Mouse (Mus musculus): ENCODE measurements around the gene 9930021J03Rik.

Gene 9930021J03Rik

DNA sequence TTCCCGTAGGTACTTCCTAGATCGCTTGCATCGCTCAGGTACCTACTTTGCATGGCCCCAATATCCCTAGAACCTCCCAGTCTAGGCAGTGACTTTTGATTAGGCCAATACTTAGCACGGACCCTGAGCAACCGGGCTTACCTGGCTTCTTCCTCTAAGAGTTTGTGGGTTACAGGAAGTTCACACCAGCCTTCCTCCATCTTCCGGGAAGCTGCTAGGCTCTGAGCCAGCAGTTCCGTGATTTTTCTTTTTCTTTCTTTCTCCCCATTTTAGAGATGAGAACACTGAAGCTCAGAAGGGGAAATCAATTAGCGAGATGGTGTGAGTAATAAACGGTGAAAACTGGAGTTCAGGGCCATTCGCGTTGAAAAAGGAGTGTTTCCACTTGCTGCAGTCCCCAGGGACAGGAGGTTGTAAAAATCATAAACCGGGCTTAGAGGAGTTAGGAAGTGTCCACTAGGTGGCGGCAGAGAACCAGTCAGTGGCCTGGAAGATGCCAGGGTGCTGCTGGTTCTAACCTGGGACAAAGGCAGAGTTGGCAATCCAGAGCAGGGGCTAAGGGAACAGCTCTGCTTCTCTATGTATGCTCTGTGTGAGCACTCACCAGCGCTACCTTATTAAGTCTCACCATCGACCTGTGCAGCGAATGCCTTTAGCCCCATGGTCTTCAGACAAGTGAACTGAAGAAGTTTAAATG, 121.8 kb downstream of the 9930021J03Rik start:
- peak; percentile 82 to 91 for DNase-seq

DNA sequence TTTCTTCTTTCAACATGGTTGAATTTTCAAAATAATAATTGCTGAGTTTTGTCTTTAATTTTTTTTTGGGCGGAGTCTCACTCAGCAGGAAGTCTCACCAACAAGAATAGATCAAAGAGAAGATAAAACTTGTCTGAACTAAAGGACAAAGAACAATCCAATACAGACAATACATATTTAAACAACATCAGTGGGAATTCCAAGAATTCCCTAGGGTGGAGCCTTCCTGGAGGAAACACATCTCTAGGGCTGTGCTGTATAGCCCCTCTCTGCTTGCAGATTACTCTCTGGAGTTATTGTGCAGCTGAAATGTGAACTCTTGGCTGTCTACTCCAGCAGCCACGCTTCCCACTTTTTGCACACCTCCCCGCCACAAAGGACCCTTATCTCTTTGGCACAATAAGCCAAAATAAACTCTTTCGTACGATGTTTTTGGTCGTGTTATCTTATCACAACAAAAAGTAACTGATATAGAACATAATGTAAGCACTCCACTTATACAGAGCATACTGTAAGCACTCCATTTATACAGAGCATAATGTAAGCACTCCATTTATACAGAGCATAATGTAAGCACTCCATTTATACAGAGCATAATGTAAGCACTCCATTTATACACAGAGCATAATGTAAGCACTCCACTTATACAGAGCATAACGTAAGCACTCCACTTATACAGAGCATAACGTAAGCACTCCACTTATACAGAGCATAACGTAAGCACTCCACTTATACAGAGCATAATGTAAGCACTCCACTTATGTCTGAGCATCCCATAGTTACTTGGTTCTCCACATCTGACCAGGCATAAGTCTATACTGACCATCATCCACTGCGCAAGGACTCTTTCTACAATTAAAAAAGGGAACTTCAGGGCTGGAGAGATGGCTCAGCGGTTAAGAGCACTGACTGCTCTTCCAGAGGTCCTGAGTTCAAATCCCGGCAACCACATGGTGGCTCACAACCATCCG, 125.3 kb downstream of the 9930021J03Rik start:
- DNase-seq: no peak

DNA sequence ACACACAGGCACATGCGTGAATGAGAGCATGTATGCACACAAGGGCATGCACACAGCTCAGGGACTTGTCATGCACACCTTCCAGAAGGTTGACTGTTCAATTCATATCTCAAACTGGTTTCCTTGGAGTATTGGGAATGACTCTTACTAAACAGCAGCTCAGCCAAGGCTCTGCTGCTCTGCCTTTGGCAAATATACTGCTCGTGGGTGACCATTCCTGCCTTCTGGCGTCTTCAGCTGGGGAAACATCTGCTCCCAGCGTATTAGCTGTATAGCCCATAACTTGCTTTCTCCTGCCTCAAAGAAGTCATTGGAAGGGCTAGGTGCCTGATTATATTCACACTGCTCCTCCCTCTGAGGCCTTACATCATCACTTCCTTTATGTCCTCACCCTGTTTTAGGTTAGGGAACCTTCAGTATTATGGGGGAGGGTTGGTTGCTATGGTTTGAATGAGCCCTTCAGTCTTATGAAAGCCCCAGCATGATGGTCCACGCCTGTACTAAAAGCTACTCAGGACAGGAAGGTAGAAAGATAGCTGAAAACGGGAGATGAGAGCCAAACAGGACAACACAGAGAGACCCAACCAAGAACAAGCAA, 127.5 kb downstream of the 9930021J03Rik start:
- no peak for DNase-seq

DNA sequence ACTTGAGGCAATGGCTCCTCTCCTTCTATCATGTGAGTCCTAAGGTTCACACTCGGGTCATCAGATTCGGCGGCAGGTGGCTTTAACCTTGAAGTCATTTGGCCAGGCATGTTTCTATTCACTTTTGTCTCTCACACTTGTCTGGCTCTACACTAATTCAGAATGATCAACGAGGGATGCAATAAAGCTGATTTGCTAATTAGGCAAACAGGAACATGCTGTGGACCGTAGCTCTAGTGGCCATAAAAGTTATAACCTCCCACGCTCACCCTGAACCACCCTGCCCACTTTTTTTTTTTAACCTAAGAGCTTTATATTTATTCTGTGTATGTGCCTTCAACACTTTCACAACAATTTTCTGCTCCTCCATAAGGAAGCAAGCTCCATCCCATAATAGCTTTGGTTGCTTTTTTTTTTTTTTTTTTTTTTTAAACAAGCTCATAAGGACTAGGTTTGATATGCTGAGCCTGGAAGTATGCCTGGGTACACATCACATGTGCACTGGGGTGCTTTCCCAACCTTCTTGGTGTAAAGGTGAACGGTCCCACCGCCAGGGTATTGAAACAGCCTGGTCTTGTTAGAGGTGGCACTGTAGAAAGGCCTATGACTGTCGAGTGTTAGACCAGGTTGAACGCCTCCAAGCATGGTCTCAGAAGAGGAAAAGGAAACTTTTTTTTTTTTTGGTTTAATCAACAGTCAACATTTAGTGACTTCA, 129.2 kb downstream of the 9930021J03Rik start:
- DNase-seq: no peak

DNA sequence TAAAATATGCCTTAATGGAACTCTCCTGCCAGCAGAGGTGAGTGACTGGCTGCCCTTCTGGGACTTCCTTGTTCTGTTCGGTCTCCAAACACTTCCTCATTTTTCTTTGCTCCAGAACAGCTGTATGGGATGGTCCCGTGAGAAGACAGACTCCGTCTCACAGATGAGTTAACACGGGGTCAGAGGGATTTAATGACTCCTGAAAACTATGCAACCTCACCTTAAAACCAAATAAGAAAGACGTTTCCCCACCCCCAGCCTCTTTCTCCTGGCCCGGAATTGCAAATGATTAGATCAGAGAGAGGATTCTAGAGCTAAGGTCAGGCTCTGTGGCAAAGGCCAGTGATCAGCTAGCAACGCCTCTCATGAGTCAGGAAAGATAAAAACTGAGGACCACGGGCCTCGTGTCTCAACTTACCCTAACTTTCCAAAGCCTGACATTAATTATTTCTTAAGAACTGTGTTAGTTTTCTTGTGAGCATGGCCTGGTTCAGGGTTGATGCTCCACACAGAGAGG, 130.2 kb downstream of the 9930021J03Rik start:
- DNase-seq: no peak

DNA sequence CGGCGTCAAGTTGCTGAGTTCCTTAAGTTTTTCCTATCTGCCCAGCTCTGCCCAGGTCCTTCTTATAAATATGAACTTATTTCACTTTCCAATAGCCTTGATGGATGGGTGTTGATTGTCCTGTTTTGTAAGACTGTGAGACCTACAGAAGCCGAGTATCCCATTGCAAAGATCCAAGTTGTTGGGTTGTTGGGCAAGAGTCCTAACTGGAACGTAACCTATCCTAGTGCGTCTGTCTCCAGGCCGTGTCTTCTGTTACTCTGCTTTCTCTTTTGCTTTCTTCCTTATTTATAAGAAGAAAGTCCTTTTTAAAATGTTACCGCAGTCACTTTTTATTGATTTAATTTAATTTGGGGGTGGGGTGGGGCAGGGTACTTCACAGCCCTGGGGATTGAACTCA, 130.8 kb downstream of the 9930021J03Rik start:
- DNase-seq: no peak

DNA sequence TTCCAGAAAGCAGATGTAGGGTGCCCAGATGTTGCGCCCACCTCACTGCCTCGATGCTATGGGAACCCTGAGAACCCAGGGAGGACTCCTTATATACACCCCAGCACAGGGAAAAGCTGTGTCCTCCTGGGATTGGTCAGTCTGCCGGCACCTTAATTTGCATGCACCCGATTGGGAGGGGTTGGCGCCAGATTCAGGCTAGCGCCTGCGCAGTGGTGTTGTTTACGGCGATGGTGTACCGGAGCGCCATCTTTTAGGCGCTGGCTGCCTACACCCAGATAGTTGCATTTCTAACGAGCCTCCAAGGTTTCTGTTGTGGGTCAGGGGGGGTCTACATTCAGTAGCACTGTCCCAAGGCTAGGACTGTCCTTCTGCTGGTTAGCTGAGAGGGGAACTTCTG, 133.1 kb downstream of the 9930021J03Rik start:
- DNase-seq: no peak

DNA sequence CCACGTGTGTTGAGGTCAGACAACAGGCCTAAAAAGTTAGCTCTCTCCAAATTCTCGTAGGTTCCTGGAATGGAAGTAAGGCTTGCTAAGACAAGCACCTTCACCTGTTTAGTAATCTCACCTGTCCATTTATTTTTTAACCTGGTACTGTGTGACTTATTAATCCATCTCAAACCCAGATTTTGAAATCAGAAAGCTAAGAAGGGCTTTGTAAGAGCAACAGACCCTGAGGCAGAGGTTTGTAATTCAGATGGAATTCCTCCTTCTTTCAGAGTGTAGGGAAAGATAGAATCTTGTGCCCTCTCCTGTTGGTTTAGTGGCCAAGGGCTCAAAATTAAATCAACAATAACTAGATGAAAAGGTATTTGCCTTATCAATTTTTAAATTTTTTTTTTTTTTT, 134.6 kb downstream of the 9930021J03Rik start:
- no peak for DNase-seq

DNA sequence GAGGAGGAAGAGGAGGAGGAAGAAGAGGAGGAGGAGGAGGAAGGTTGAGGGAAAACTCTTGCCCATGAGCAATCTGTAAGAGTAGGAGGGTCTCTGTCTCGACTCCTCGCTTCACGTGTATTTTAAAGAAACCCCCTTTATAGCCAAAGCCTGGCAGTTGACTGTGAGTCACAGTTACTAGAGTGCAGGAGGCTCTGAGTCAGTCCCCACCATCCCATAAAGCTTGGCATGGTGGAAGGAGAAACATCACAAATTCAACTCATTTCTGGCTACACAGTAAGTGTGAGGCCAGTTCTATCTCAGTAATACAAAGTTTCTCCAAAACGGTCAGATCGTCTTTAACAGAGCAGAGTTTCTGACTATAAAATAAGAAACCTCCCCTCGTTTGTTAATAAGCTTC, 135.5 kb downstream of the 9930021J03Rik start:
- no peak for DNase-seq

DNA sequence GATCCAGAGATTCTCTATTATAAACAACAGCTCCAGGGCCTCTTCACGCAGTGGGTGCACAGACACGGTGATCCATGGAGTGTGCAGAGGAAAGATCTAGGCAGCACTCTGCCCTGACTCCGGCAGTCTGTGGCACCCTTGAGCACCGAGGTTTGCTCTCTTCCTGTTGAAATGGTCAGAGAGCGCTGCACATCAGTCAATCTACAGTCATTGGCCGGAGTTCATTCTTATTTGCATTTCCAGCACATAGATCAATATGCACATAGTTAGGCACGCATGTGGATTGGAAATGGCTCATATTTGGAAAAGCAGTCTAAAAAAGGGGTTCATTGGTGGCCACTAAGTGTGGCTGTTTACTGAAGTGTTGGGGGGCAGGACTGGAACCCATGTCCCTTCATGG, 137.7 kb downstream of the 9930021J03Rik start:
- DNase-seq: no peak

DNA sequence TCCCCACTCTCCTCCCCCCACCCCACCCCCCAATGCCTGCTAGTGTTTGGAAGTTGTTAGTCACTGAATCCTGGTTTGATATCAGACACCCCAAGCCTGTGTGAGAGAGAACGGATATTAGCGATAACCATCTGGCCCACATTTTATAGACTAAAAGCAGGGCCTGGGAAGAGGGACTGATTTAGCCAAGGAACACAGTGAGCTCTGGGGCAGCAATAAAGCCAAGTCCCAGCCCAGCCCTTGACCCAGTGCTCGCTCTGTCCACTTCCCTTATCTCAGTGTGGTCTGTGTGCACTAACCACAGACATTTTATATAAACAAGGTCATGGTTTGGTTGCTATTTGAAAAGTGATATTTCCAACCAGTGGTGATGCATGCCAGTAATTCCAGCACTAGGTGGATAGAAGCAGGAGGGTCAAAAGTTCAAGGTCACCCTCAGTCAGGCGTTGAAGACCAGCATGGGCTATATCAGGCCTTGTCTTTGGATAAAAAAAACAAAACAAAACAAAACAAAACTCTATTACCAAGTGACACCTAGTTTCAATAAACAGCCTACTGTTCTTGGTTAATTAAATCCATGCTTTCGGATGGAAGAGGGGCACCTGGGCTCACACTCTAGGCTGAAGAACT, 138.7 kb downstream of the 9930021J03Rik start:
- DNase-seq: no peak

DNA sequence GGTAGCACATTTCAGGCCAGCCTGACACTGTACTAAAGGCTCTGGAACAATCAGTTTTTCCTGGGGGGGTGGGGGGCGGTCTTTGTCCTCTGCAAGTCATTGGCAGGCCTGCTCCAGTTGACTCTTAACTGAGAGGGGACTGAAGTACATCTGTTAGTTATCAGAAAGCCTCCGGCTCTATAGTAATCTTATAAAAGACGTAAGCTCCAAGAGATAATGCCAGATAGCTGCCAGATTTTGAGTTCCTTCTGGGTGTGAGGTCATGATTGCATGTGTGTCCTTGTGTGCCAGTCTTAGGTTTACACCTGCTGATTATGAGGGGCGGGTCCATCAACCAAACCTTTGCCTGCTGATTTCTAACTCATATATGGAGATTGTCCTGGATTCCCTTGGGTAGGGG, 139.6 kb downstream of the 9930021J03Rik start:
- DNase-seq: no peak

DNA sequence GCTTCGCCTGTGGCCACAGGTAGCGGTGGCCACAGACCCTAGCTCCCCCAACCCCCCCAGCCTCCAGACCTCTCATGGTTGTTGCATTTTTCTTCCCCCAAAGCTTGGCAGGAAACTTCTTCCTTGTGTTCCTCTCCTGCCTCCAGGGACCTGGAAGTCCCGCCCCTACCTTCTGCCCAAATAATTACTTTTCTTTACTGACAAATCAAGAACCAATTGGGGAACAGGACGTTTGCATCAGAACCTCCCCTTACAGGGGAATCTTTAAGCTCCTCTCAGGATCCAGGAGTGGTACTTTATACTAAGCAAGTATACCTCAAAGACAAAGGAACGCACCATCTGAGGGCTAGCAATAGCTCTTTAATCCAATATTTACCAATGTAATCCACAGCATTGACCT, 140.9 kb downstream of the 9930021J03Rik start:
- DNase-seq: no peak

All from cerebellum, postnatal 25 days (tissue).